Mouse (Mus musculus) bone marrow, adult 2 months (tissue): Measurements from ENCODE around the gene Hibch. TPM values are rescaled to one million over a fixed set of nuclear protein-coding genes. Genes with fewer than 3 reads are reported as not detected.
A peak's percentile ranks its signal among the peaks of the same experiment; 100 is the strongest.

Experiments
- H3K27ac ChIP-seq: fragments of 200-500 bp; 2 replicates; pipeline ENCODE4 v1.5.1; 2012; ENCODE audit warnings: low read depth, mild to moderate bottlenecking, control low read depth, inconsistent platforms, low read length; ENCODE audit not compliant: control insufficient read depth, poor library complexity, insufficient read depth
- H3K4me1 ChIP-seq: fragments of 200-500 bp; 2 replicates; pipeline ENCODE4 v1.6.1; 2011; ENCODE audit warnings: low read length; ENCODE audit not compliant: control insufficient read depth, insufficient read depth
- H3K4me3 ChIP-seq: fragments of 200-500 bp; replicated peaks from 2 replicates; pipeline ENCODE3; 2011; ENCODE audit warnings: mild to moderate bottlenecking, low read depth, low read length, control low read depth; ENCODE audit not compliant: control insufficient read depth
- CTCF ChIP-seq: fragments of 200-500 bp; IDR thresholded peaks from 2 replicates; pipeline ENCODE4 v1.5.1; 2011; ENCODE audit warnings: low read length, control low read depth; ENCODE audit not compliant: control insufficient read depth, insufficient read depth
- POLR2A ChIP-seq: fragments of 200-500 bp; IDR thresholded peaks from 2 replicates; pipeline ENCODE4 v1.6.1; 2011; ENCODE audit warnings: low read depth, mild to moderate bottlenecking, control low read depth, low read length, borderline replicate concordance; ENCODE audit not compliant: control insufficient read depth
- WGBS: fragments of 180-500 bp; shearing (Covaris S2); methylation state at CpG from one replicate; pipeline ENCODE4 v1.1.7; 2018; 5-methylcytosine and 5-hydroxymethylcytosine counted together
- polyA plus RNA-seq: library from polyadenylated mRNA; stranded (reverse); fragments of >200 nt; gene quantifications from 2 replicates; pipeline ENCODE4 v1.2.4, GENCODE M21; 2011; ENCODE audit warnings: low replicate concordance; ENCODE audit not compliant: missing spikeins, insufficient read depth, insufficient read length

Gene Hibch
- polyA plus RNA-seq, 1 experiment = 8.8 TPM

DNA sequence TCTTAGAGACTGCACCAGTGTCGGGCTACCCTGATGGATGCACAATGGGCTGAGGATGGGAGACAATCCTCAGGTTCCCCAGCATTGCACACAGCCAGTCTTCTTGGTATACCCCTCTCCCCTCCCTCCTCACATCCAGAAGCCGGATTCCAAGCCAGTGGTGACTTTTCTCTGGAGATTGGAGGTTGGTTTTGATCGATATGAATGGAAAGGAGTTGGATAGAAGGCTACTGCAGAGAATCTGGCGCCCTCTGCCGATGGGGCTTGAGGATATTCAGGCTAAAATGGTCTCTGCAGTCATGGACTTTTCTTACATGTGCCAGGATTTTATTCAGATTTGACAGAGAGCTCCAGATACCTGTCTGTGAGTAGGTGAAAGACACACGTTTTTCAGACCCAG is 110.4 kb downstream of the Hibch start:
- Histone ChIP-seq H3K27ac (no peak overlapping the region), H3K4me3 (no peak overlapping the region), H3K4me1 (no peaks in the 10 kb centered on the region; the same call in 1 of the 2 replicates)
- TF ChIP-seq CTCF = peak; percentile 55
- TF ChIP-seq POLR2A = no peak
- WGBS = 26% methylated on average over 6 of the region's 6 CpGs

DNA sequence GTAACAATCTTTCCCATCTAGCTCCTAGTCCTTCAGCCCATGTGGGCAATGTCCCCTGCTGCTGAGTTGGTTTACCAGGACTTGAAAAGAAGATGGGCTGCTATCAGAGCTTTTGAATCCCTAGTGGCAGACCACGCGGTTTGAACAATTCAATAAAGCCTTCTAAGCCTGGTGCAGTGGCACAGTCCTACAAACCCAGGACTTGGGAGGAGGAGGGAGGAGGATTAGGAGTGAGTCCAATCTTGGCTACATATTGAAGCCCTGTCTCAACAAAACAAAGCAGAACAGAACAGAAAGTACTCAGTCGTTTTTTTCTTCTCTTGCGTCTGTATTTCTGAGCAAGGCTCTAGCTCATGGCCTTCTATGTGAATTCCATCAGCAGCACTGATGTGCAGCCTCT is 112.0 kb downstream of the Hibch start:
- TF ChIP-seq POLR2A = no peak
- no peak for TF ChIP-seq CTCF
- H3K4me3 ChIP-seq = no peak overlapping the region
- no peaks in the 10 kb centered on the region; the same call in 1 of the 2 replicates for H3K4me1 ChIP-seq
- no peak overlapping the region for H3K27ac ChIP-seq
- 80% methylated on average over 4 of the region's 4 CpGs for WGBS

GRCm38 (mm10) chr1:52960191-52960590 is 115.5 kb downstream of the Hibch start:
- WGBS = 6% methylated on average over 6 of the region's 6 CpGs
- Histone ChIP-seq H3K4me1 (peaks cover 4% of the 10 kb centered on the region), H3K27ac (no peak overlapping the region), H3K4me3 (no peak overlapping the region)
- TF ChIP-seq CTCF = no peak
- no peak for TF ChIP-seq POLR2A

DNA sequence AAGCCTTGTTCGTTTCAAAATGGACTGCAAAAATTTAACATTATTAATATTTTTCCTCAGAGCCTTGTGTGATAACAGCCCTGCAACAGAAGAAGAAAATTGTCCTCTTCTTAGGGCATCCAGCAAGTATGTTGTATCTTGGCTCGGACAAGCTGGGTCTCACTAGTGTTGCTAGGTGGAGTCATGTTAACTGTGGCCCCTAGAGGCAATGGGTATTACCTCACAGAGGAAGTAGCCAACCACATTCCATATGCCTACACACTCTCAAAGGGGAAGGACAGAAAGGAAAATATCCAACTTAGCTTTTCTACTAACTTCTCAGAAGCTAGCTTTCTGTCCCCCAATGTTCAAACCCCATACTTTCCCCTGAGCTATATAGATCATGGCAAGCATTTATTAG is 118.4 kb downstream of the Hibch start:
- TF ChIP-seq CTCF = no peak
- TF ChIP-seq POLR2A = no peak
- H3K4me1 ChIP-seq = peaks cover 4% of the 10 kb centered on the region
- no peak overlapping the region for H3K27ac ChIP-seq
- WGBS = 43% methylated on average over 2 of the region's 2 CpGs
- no peak overlapping the region for H3K4me3 ChIP-seq

GRCm38 (mm10) chr1:52964581-52964980 is 119.9 kb downstream of the Hibch start:
- Histone ChIP-seq H3K27ac (no peak overlapping the region), H3K4me3 (no peak overlapping the region), H3K4me1 (peaks cover 4% of the 10 kb centered on the region)
- WGBS = 65% methylated on average over 8 of the region's 8 CpGs
- TF ChIP-seq CTCF = peak; percentile 44; the same call in 1 of the 2 replicates
- no peak for TF ChIP-seq POLR2A

Other genes with a start within 250 kb of the Hibch start
- 7.3 and 16.2 TPM in 2 replicates for gene Nemp2, start 214.2 kb upstream of the Hibch start, polyA plus RNA-seq
- gene Mfsd6, start 117.5 kb upstream of the Hibch start, polyA plus RNA-seq = 2.8 and 8.3 TPM in 2 replicates
- gene Inpp1, start 27.2 kb upstream of the Hibch start, polyA plus RNA-seq = 12.6 and 15.8 TPM in 2 replicates
- 0.27 and 3.4 TPM in 2 replicates for gene 1700019D03Rik, start 175.2 kb downstream of the Hibch start, polyA plus RNA-seq
- not detected in 2 replicates for gene Mstn, start 216.7 kb downstream of the Hibch start, polyA plus RNA-seq